Mouse (Mus musculus) heart, postnatal 0 days (tissue): ENCODE data around the gene Arid1b. TPM values are rescaled to one million over a fixed set of nuclear protein-coding genes. Genes with fewer than 3 reads are reported as not detected.

Source experiments
- ATAC-seq: fragments of 200-750 bp; cut with Nextera tagmentation; 2 replicates; pipeline ENCODE4 v1.8.0; 2017; ENCODE audit warnings: low read depth, moderate number of reproducible peaks, moderate library complexity; ENCODE audit not compliant: insufficient read depth
- DNase-seq: peaks from one replicate; pipeline ENCODE4 v3.0.0-alpha.2; 2016; ENCODE audit warnings: low spot score
- H3K27ac ChIP-seq: fragments of 300-500 bp; sonication (generic); 2 replicates; pipeline ENCODE4 v1.5.1; 2014; ENCODE audit warnings: low read depth, mild to moderate bottlenecking
- H3K27me3 ChIP-seq: fragments of 300-500 bp; sonication (generic); 2 replicates; pipeline ENCODE4 v1.6.1; 2014; ENCODE audit warnings: low read length, mixed read lengths; ENCODE audit not compliant: control insufficient read depth, insufficient read depth
- H3K36me3 ChIP-seq: fragments of 300-500 bp; sonication (generic); replicated peaks from 2 replicates; pipeline ENCODE4 v1.6.1; 2014; ENCODE audit warnings: low read length, mixed read lengths; ENCODE audit not compliant: control insufficient read depth, insufficient read depth
- H3K4me1 ChIP-seq: fragments of 300-500 bp; sonication (generic); 2 replicates; pipeline ENCODE4 v1.6.1; 2014; ENCODE audit warnings: antibody characterized with exemption; ENCODE audit not compliant: control insufficient read depth, insufficient read depth
- H3K4me2 ChIP-seq: fragments of 300-500 bp; sonication (generic); 2 replicates; pipeline ENCODE4 v1.6.1; 2014; ENCODE audit warnings: low read depth, mild to moderate bottlenecking, low read length, moderate library complexity
- H3K4me3 ChIP-seq: fragments of 300-500 bp; sonication (generic); 2 replicates; pipeline ENCODE4 v1.5.1; 2014; ENCODE audit warnings: low read depth, low read length
- H3K9ac ChIP-seq: fragments of 300-500 bp; sonication (generic); replicated peaks from 2 replicates; pipeline ENCODE4 v1.6.1; 2014; ENCODE audit warnings: low read depth, low read length, mixed read lengths
- H3K9me3 ChIP-seq: fragments of 300-500 bp; sonication (generic); replicated peaks from 2 replicates; pipeline ENCODE4 v1.6.1; 2016; ENCODE audit warnings: low read length; ENCODE audit not compliant: control insufficient read depth
- CTCF ChIP-seq: IDR thresholded peaks from 2 replicates; pipeline ENCODE4 v1.5.1; 2016; ENCODE audit warnings: antibody characterized with exemption, control low read depth, low read depth
- EP300 ChIP-seq: IDR thresholded peaks from 2 replicates; pipeline ENCODE4 v1.6.1; 2016; ENCODE audit warnings: antibody characterized with exemption, low read depth
- WGBS: fragments of 180-500 bp; shearing (Covaris S2); extraction: QIAGEN DNeasy Blood & Tissue Kit; methylation state at CpG from one replicate; pipeline ENCODE4 v1.1.7; 2014; 5-methylcytosine and 5-hydroxymethylcytosine counted together
- polyA plus RNA-seq: library from polyadenylated mRNA; unstranded; fragments of >200 nt; fragmentation: Nextera tagmentation; extraction: Ambion mirVana; gene quantifications from 2 replicates; pipeline ENCODE4 v1.2.1, GENCODE M21; 2015
- total RNA-seq: library from RNA; depleted of rRNA; stranded (reverse); fragments of >200 nt; gene quantifications from 2 replicates; pipeline ENCODE4 v1.2.3, GENCODE M21; 2014; ENCODE audit warnings: low replicate concordance

Arid1b gene
- total and polyA plus RNA-seq, 2 experiments from 2014 or later: 4.4 to 27.3 TPM

GRCm38 (mm10) chr17:5070399-5070798 is 76.3 kb downstream of the Arid1b start:
- Histone ChIP-seq H3K27me3 (no peaks in the 10 kb centered on the region), H3K27ac (no peak overlapping the region), H3K36me3 (no peaks in the 10 kb centered on the region; the same call in 1 of the 2 replicates), H3K9ac (no peak overlapping the region), H3K9me3 (no peaks in the 10 kb centered on the region), H3K4me2 (no peak overlapping the region), H3K4me1 (peaks cover 56% of the 10 kb centered on the region), H3K4me3 (no peak overlapping the region)
- 69% methylated on average over 3 of the region's 3 CpGs for WGBS
- TF ChIP-seq EP300: no peak
- TF ChIP-seq CTCF: no peak
- DNase-seq: no peak
- ATAC-seq: no peak

GRCm38 (mm10) chr17:5072539-5072938 is 78.4 kb downstream of the Arid1b start:
- 40% methylated on average over 4 of the region's 4 CpGs for WGBS
- no peaks in the 10 kb centered on the region; the same call in 1 of the 2 replicates for H3K36me3 ChIP-seq
- peaks cover 49% of the 10 kb centered on the region for H3K4me1 ChIP-seq
- H3K27me3 ChIP-seq: no peaks in the 10 kb centered on the region
- TF ChIP-seq CTCF: no peak
- no peak for TF ChIP-seq EP300
- H3K4me2 ChIP-seq: no peak overlapping the region
- DNase-seq: no peak
- no peak overlapping the region for H3K9ac ChIP-seq
- no peaks in the 10 kb centered on the region for H3K9me3 ChIP-seq
- no peak for ATAC-seq
- no peak overlapping the region for H3K27ac ChIP-seq
- no peak overlapping the region for H3K4me3 ChIP-seq

GRCm38 (mm10) chr17:5074752-5075506 is 80.8 kb downstream of the Arid1b start:
- Histone ChIP-seq H3K4me2 (no peak overlapping the region), H3K4me1 (peaks cover 34% of the 10 kb centered on the region), H3K9me3 (no peaks in the 10 kb centered on the region), H3K27ac (no peak overlapping the region), H3K4me3 (no peak overlapping the region), H3K36me3 (no peaks in the 10 kb centered on the region; the same call in 1 of the 2 replicates), H3K27me3 (no peaks in the 10 kb centered on the region), H3K9ac (no peak overlapping the region)
- no peak for TF ChIP-seq CTCF
- no peak for TF ChIP-seq EP300
- no peak for DNase-seq
- peak; percentile 40; the same call in 1 of the 2 replicates for ATAC-seq
- 35% methylated on average over 7 of the region's 7 CpGs for WGBS

GRCm38 (mm10) chr17:5077996-5078395 is 83.9 kb downstream of the Arid1b start:
- DNase-seq (no peak), ATAC-seq (no peak)
- no peaks in the 10 kb centered on the region; the same call in 1 of the 2 replicates for H3K36me3 ChIP-seq
- no peaks in the 10 kb centered on the region for H3K27me3 ChIP-seq
- no peak overlapping the region for H3K27ac ChIP-seq
- no peak overlapping the region for H3K9ac ChIP-seq
- H3K9me3 ChIP-seq: no peaks in the 10 kb centered on the region
- peaks cover 49% of the 10 kb centered on the region for H3K4me1 ChIP-seq
- whole genome bisulfite sequencing: 81% methylated on average over 9 of the region's 9 CpGs
- no peak overlapping the region for H3K4me2 ChIP-seq
- no peak overlapping the region for H3K4me3 ChIP-seq
- TF ChIP-seq EP300: no peak
- no peak for TF ChIP-seq CTCF

- H3K27me3 ChIP-seq: no peaks in the 10 kb centered on the region
- no peak overlapping the region for H3K27ac ChIP-seq
- TF ChIP-seq EP300 (no peak), CTCF (no peak)
- 56% methylated on average over 5 of the region's 5 CpGs for WGBS
- ATAC-seq: peak; percentile 43; the same call in 1 of the 2 replicates
- DNase-seq: no peak
- H3K4me1 ChIP-seq: peaks cover 49% of the 10 kb centered on the region
- no peaks in the 10 kb centered on the region; the same call in 1 of the 2 replicates for H3K36me3 ChIP-seq
- no peak overlapping the region for H3K4me3 ChIP-seq
- no peak overlapping the region for H3K4me2 ChIP-seq
- no peaks in the 10 kb centered on the region for H3K9me3 ChIP-seq
- no peak overlapping the region for H3K9ac ChIP-seq
Measured at GRCm38 (mm10) chr17:5078576-5078975, 84.4 kb downstream of the Arid1b start.
